ENCODE assay signal across 7 mouse cellular contexts in the genomic region with DNA sequence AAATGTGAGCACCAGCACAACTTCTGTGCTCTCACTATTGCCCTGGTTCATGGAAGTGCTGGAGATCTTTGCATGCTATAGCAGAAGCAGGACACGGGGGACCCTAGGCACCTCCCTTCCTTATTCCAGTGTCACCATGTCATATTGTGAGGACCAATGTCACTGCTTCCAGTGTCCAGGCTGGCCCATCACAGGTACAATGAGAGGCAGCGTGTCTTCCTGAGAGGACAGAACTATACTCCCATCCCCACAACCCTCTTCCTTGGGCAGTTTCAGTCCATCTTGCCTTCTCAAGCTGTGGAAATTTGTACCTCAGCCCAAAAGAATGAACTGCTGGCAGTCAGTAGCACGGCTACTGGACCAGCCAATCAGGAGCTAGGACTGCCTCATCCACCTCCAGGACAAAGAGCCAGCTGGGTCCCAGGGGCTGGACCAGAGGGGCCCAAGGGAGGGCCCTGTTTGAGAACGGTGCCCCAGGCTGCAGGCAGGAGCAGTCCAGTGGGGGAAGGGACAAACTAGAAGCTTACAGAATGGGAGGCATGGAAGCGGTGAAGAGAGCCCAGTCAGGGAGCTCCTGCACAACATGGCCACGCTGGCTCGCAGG. TPM values are rescaled to one million over a fixed set of nuclear protein-coding genes. Genes with fewer than 3 reads are reported as not detected.
DNase-seq lines count a peak whose midpoint lies in the region; ATAC-seq lines count a peak whose summit lies in the region.

No protein-coding gene starts in this region.

- H3K9ac ChIP-seq in embryonic facial prominence, embryonic 15.5 days = no peak overlapping the region
- H3K9ac ChIP-seq in heart, embryonic 13.5 days = peak overlapping the region; percentile 64
- no peak overlapping the region for H3K9ac ChIP-seq in midbrain, embryonic 15.5 days

- H3K4me1 ChIP-seq in embryonic facial prominence, embryonic 15.5 days = peaks cover 33% of the 10 kb centered on the region
- peaks cover 42% of the 10 kb centered on the region for H3K4me1 ChIP-seq in heart, embryonic 13.5 days
- peaks cover 18% of the 10 kb centered on the region for H3K4me1 ChIP-seq in midbrain, embryonic 15.5 days

- no peak overlapping the region for H3K4me3 ChIP-seq in embryonic facial prominence, embryonic 15.5 days (replicated peaks)
- no peak overlapping the region for H3K4me3 ChIP-seq in heart, embryonic 13.5 days
- no peak overlapping the region for H3K4me3 ChIP-seq in midbrain, embryonic 15.5 days

- no peaks in the 10 kb centered on the region for H3K9me3 ChIP-seq in embryonic facial prominence, embryonic 15.5 days (replicated peaks)
- H3K9me3 ChIP-seq in heart, embryonic 13.5 days = no peaks in the 10 kb centered on the region
- no peaks in the 10 kb centered on the region for H3K9me3 ChIP-seq in midbrain, embryonic 15.5 days

- 40% methylated on average over 7 of the region's 7 CpGs for WGBS in embryonic facial prominence, embryonic 15.5 days
- WGBS in heart, embryonic 13.5 days = 50% methylated on average over 7 of the region's 7 CpGs
- WGBS in midbrain, embryonic 15.5 days = 18% methylated on average over 7 of the region's 7 CpGs

- H3K36me3 ChIP-seq in embryonic facial prominence, embryonic 15.5 days = peaks cover 21% of the 10 kb centered on the region
- H3K36me3 ChIP-seq in heart, embryonic 13.5 days = peaks cover 39% of the 10 kb centered on the region
- no peaks in the 10 kb centered on the region for H3K36me3 ChIP-seq in midbrain, embryonic 15.5 days (replicated peaks)

- no peaks in the 10 kb centered on the region for H3K27me3 ChIP-seq in embryonic facial prominence, embryonic 15.5 days
- no peaks in the 10 kb centered on the region for H3K27me3 ChIP-seq in heart, embryonic 13.5 days (replicated peaks)
- H3K27me3 ChIP-seq in midbrain, embryonic 15.5 days (replicated peaks) = no peaks in the 10 kb centered on the region

- peak; percentile 67 to 77 for DNase-seq in urinary bladder, postnatal 4 days (ENCODE audit: low spot score in 2 of 2)
- DNase-seq in urinary bladder, postnatal 10 days (ENCODE audit: low spot score) = no peak
- DNase-seq in kidney, postnatal 4 days = peak; percentile 50 to 66

- peak overlapping the region; percentile 82 for H3K27ac ChIP-seq in embryonic facial prominence, embryonic 15.5 days (replicated peaks)
- H3K27ac ChIP-seq in heart, embryonic 13.5 days (replicated peaks) = peak overlapping the region; percentile 94
- peak overlapping the region; percentile 37 for H3K27ac ChIP-seq in midbrain, embryonic 15.5 days

- H3K4me2 ChIP-seq in embryonic facial prominence, embryonic 15.5 days (replicated peaks) = no peak overlapping the region
- H3K4me2 ChIP-seq in heart, embryonic 13.5 days = peak overlapping the region; percentile 6
- H3K4me2 ChIP-seq in midbrain, embryonic 15.5 days = no peak overlapping the region

- ATAC-seq in embryonic facial prominence, embryonic 15.5 days (ENCODE audit: insufficient number of reproducible peaks, low FRiP score, low TSS enrichment, low read depth) = peak; percentile 66
- peak; percentile 64 for ATAC-seq in heart, embryonic 13.5 days (ENCODE audit: extremely low read depth, insufficient number of reproducible peaks, low FRiP score, low TSS enrichment)
- peak; percentile 69 for ATAC-seq in midbrain, embryonic 15.5 days (replicated peaks)
- no peak for ATAC-seq in erythroid progenitor cell, adult 5-6 weeks (replicated peaks; ENCODE audit: low FRiP score, poor library complexity, severe bottlenecking)

RNA-seq across cellular contexts. Expression of a gene that starts 31.8 kb away (rescaled TPM):
- 56.1 and 63.5 TPM in 2 replicates for polyA plus RNA-seq in embryonic facial prominence, embryonic 15.5 days (2015; fragmentation: Nextera tagmentation; extraction: Ambion mirVana)
- 36.7 and 40.9 TPM in 2 replicates for polyA plus RNA-seq in heart, embryonic 13.5 days (2015; fragmentation: Nextera tagmentation; extraction: Ambion mirVana)
- 14.7 and 19.6 TPM in 2 replicates for polyA plus RNA-seq in midbrain, embryonic 15.5 days (2015; fragmentation: Nextera tagmentation; extraction: Ambion mirVana)
- total RNA-seq in erythroid progenitor cell, adult 5-6 weeks (2015; ENCODE audit: low replicate concordance) = 32.4 and 35.2 TPM in 2 replicates
- 19.5 and 35.7 TPM in 2 replicates for total RNA-seq in erythroid progenitor cell, adult 5-6 weeks (2017; ENCODE audit: low replicate concordance)

RNA-seq across cellular contexts. Expression of a gene that starts 46.0 kb away (rescaled TPM):
- polyA plus RNA-seq in embryonic facial prominence, embryonic 15.5 days (2015; fragmentation: Nextera tagmentation; extraction: Ambion mirVana) = 197 and 204 TPM in 2 replicates
- 86.2 and 96.6 TPM in 2 replicates for polyA plus RNA-seq in heart, embryonic 13.5 days (2015; fragmentation: Nextera tagmentation; extraction: Ambion mirVana)
- polyA plus RNA-seq in midbrain, embryonic 15.5 days (2015; fragmentation: Nextera tagmentation; extraction: Ambion mirVana) = 262 and 279 TPM in 2 replicates
- total RNA-seq in erythroid progenitor cell, adult 5-6 weeks (2015; ENCODE audit: low replicate concordance) = 75.5 and 90.8 TPM in 2 replicates
- 145 and 161 TPM in 2 replicates for total RNA-seq in erythroid progenitor cell, adult 5-6 weeks (2017; ENCODE audit: low replicate concordance)

RNA-seq across cellular contexts. Expression of a gene that starts 60.0 kb away (rescaled TPM):
- polyA plus RNA-seq in embryonic facial prominence, embryonic 15.5 days (2015; fragmentation: Nextera tagmentation; extraction: Ambion mirVana) = 15.8 and 18.6 TPM in 2 replicates
- polyA plus RNA-seq in heart, embryonic 13.5 days (2015; fragmentation: Nextera tagmentation; extraction: Ambion mirVana) = 9.1 and 10.3 TPM in 2 replicates
- polyA plus RNA-seq in midbrain, embryonic 15.5 days (2015; fragmentation: Nextera tagmentation; extraction: Ambion mirVana) = 7.6 and 9.6 TPM in 2 replicates
- total RNA-seq in erythroid progenitor cell, adult 5-6 weeks (2015; ENCODE audit: low replicate concordance) = 2.1 and 2.9 TPM in 2 replicates
- total RNA-seq in erythroid progenitor cell, adult 5-6 weeks (2017; ENCODE audit: low replicate concordance) = 2.1 and 4.5 TPM in 2 replicates

Comparison
In these comparisons a context has a peak if more than half of its experiments do, and no peak if none do; other contexts are left out.
1. H3K27ac ChIP-seq: peak in every context shown above with its lines; median percentile 94 in heart, embryonic 13.5 days; 82 in embryonic facial prominence, embryonic 15.5 days; 37 in midbrain, embryonic 15.5 days.